Mouse (Mus musculus): ENCODE results near the gene Gatad1.

DNA sequence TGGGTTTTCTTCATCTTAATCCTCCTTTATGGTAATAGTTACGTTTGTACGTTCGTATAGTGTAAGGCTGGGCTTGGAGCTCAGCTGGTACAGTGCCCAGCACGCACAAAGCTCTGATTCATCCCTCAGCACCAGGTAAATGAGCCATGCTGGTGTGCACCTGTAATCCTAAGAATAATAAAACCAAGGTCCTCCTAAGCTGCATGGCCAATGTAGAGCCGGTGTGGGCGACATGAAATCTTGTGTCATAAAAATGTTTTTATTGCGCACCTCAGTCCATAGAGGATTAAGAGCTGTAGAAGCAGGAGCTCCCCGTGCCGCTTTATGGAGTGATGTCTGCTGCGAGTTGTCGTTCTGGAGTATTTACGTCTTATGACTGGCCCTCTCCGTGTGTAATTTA is 23.7 kb downstream of the Gatad1 start:
- TF ChIP-seq GATA1 (IDR thresholded peaks at IDR 0.05; ENCODE audit: borderline replicate concordance, low read length) (no peak), FLI1 (IDR thresholded peaks at IDR 0.05; ENCODE audit: low read length) (no peak)

All from megakaryocyte, embryonic 14.5 days (primary cell).